Mouse (Mus musculus) 3T3-L1 (cell line): ENCODE results near the gene 1700003F12Rik.

Experiments
- DNase-seq: peaks from one replicate; pipeline ENCODE4 v3.0.0-alpha.2; 2015; ENCODE audit warnings: low read depth, low spot score

1700003F12Rik gene

GRCm38 (mm10) chr2:154546711-154547110, at the start of gene 1700003F12Rik:
1700003F12Rik (plus strand) TSS chr2:154547085.
- DNase-seq, result no peak

GRCm38 (mm10) chr2:154498571-154498970, 48.3 kb upstream of the 1700003F12Rik start:
- no peak for DNase-seq

GRCm38 (mm10) chr2:154499717-154500247, 47.1 kb upstream of the 1700003F12Rik start:
- no peak for DNase-seq

- no peak for DNase-seq
Measured at GRCm38 (mm10) chr2:154500758-154501157, 46.1 kb upstream of the 1700003F12Rik start.

- no peak for DNase-seq
Measured at GRCm38 (mm10) chr2:154507076-154507475, 39.8 kb upstream of the 1700003F12Rik start.

- peak; percentile 22 for DNase-seq
Measured at GRCm38 (mm10) chr2:154507566-154508283, 39.2 kb upstream of the 1700003F12Rik start.

- no peak for DNase-seq
Measured at GRCm38 (mm10) chr2:154508450-154508849, 38.4 kb upstream of the 1700003F12Rik start.

GRCm38 (mm10) chr2:154510141-154510540, 36.7 kb upstream of the 1700003F12Rik start:
- DNase-seq, result no peak

- peak; percentile 75 for DNase-seq
Measured at GRCm38 (mm10) chr2:154516944-154517343, 29.9 kb upstream of the 1700003F12Rik start.

GRCm38 (mm10) chr2:154517424-154517823, 29.5 kb upstream of the 1700003F12Rik start:
- no peak for DNase-seq

- DNase-seq, result no peak
Measured at GRCm38 (mm10) chr2:154521449-154521848, 25.4 kb upstream of the 1700003F12Rik start.

GRCm38 (mm10) chr2:154522334-154522733, 24.6 kb upstream of the 1700003F12Rik start:
- DNase-seq, result no peak

GRCm38 (mm10) chr2:154525285-154525684, 21.6 kb upstream of the 1700003F12Rik start:
- DNase-seq, result no peak

- DNase-seq, result no peak
Measured at GRCm38 (mm10) chr2:154526531-154526930, 20.4 kb upstream of the 1700003F12Rik start.

- no peak for DNase-seq
Measured at GRCm38 (mm10) chr2:154532888-154533287, 14.0 kb upstream of the 1700003F12Rik start.

GRCm38 (mm10) chr2:154534704-154535270, 12.1 kb upstream of the 1700003F12Rik start:
- DNase-seq, result no peak

GRCm38 (mm10) chr2:154538310-154538709, 8.6 kb upstream of the 1700003F12Rik start:
- DNase-seq, result no peak

- DNase-seq, result no peak
Measured at GRCm38 (mm10) chr2:154538710-154539109, 8.2 kb upstream of the 1700003F12Rik start.

GRCm38 (mm10) chr2:154539720-154540119, 7.2 kb upstream of the 1700003F12Rik start:
- peak; percentile 75 for DNase-seq

GRCm38 (mm10) chr2:154541630-154542029, 5.3 kb upstream of the 1700003F12Rik start:
- DNase-seq, result no peak

GRCm38 (mm10) chr2:154543567-154544347, 3.1 kb upstream of the 1700003F12Rik start:
- DNase-seq, result peak; percentile 47

GRCm38 (mm10) chr2:154548688-154549087, 1.8 kb downstream of the 1700003F12Rik start:
- DNase-seq, result peak; percentile 72
